Mouse (Mus musculus) stomach, postnatal 0 days (tissue): Measurements from ENCODE around the gene Gm10803.

ENCODE experiments used
- CTCF ChIP-seq: IDR thresholded peaks from 2 replicates; pipeline ENCODE4 v1.5.1; 2016; ENCODE audit warnings: antibody characterized with exemption, low read depth, mild to moderate bottlenecking, moderate library complexity
- EP300 ChIP-seq: optimal IDR thresholded peaks from 2 replicates; pipeline ENCODE3; 2016; ENCODE audit warnings: antibody characterized with exemption

- no peak for TF ChIP-seq CTCF
- no peak for TF ChIP-seq EP300
Measured at GRCm38 (mm10) chr2:93613020-93613419, 52.7 kb downstream of the Gm10803 start.
